Mouse (Mus musculus): ENCODE measurements around the gene Mboat1. TPM values are rescaled to one million over a fixed set of nuclear protein-coding genes. Genes with fewer than 3 reads are reported as not detected.
A peak's percentile ranks its signal among the peaks of the same experiment; 100 is the strongest.

Mboat1 gene
- polyA plus RNA-seq, 1 experiment from 2014 or later, result 3.1 TPM

- Histone ChIP-seq H3K27ac (no peak overlapping the region), H3K9me3 (ENCODE audit: control insufficient read depth, low read length) (0 out of 2 replicates have a peak, but pooled peaks cover 3% of the 10 kb centered on the region), H3K4me2 (replicated peaks) (no peak overlapping the region), H3K4me3 (replicated peaks; ENCODE audit: low read length) (no peak overlapping the region), H3K4me1 (replicated peaks; ENCODE audit: control insufficient read depth, insufficient read depth, low read length) (no peaks in the 10 kb centered on the region), H3K27me3 (ENCODE audit: control insufficient read depth, insufficient read depth, low read length) (no peaks in the 10 kb centered on the region), H3K36me3 (replicated peaks; ENCODE audit: control insufficient read depth, insufficient read depth) (no peaks in the 10 kb centered on the region), H3K9ac (no peak overlapping the region)
- 90% methylated on average over 11 of the region's 11 CpGs for WGBS
- no peak for ATAC-seq (ENCODE audit: low FRiP score)
- DNase-seq (ENCODE audit: low spot score), result no peak
These were observed 129.7 kb downstream of the Mboat1 start for GRCm38 (mm10) chr13:30266036-30266435.

DNA sequence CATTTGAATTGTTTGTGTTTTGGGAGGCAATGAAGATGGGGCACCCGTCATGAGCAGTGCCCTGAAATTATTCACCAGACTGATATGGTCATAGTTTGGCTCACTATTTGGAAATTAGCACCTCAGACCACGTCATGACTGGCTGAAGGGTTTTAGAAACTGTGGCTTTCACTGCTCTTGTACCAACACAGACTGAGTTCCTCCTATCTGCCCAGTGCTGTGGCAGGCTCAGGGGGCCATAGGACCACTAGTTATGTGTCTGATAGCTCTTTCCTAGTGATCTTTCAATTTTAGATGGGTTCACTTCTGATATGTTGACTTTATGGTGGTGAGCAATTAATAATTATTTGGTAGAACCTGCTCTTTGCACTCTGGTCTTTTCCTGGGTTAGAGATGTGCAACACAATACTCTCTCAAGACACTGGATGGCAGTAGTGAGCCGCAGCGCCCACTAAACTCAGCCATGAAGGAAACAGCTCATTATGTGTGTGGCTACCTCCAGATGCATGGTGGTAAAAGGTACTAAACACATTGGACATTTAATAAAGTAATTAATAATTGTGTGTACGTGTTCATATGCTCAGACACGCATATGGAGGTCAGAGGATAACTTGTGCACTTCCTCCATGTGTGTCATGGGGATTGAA lies 135.9 kb downstream of the Mboat1 start:
- no peaks in the 10 kb centered on the region for H3K36me3 ChIP-seq (replicated peaks; ENCODE audit: control insufficient read depth, insufficient read depth)
- 24% methylated on average over 6 of the region's 6 CpGs for WGBS
- ATAC-seq (ENCODE audit: low FRiP score) (peak; percentile 83; the same call in 1 of the 2 replicates), DNase-seq (ENCODE audit: low spot score) (peak; percentile 79)
- H3K4me2 ChIP-seq (replicated peaks), result no peak overlapping the region
- H3K9ac ChIP-seq, result no peak overlapping the region
- H3K4me1 ChIP-seq (replicated peaks; ENCODE audit: control insufficient read depth, insufficient read depth, low read length), result no peaks in the 10 kb centered on the region
- no peaks in the 10 kb centered on the region for H3K27me3 ChIP-seq (ENCODE audit: control insufficient read depth, insufficient read depth, low read length)
- H3K4me3 ChIP-seq (replicated peaks; ENCODE audit: low read length), result no peak overlapping the region
- no peak overlapping the region for H3K27ac ChIP-seq
- H3K9me3 ChIP-seq (ENCODE audit: control insufficient read depth, low read length), result 0 out of 2 replicates have a peak, but pooled peaks cover 3% of the 10 kb centered on the region

Other genes with a start within 250 kb of the Mboat1 start
- 5.1 and 5.2 TPM in 2 replicates for gene E2f3, start 150.4 kb upstream of the Mboat1 start, polyA plus RNA-seq (2014; fragmentation: Nextera tagmentation; extraction: Ambion mirVana)
- gene Agtr1a, start 200.0 kb downstream of the Mboat1 start, polyA plus RNA-seq (2014; fragmentation: Nextera tagmentation; extraction: Ambion mirVana), result 1.6 and 2.0 TPM in 2 replicates

All from hindbrain, embryonic 14.5 days (tissue).